Mouse (Mus musculus) C2C12 (cell line): ENCODE results near the gene Gpr62.

Experiments
- CTCF ChIP-seq: IDR thresholded peaks from one replicate; pipeline ENCODE4 v1.5.1; 2011; ENCODE audit not compliant: control insufficient read depth, insufficient read depth, insufficient read length
- MAX ChIP-seq: IDR thresholded peaks from one replicate; pipeline ENCODE4 v1.6.1; 2011; ENCODE audit warnings: mild to moderate bottlenecking, control low read depth
- MYOD1 ChIP-seq: IDR thresholded peaks from one replicate; pipeline ENCODE4 v1.6.1; 2011; ENCODE audit warnings: low read depth; ENCODE audit not compliant: control insufficient read depth, insufficient read length
- MYOG ChIP-seq: IDR thresholded peaks from one replicate; pipeline ENCODE4 v1.6.1; 2011; ENCODE audit not compliant: control insufficient read depth, insufficient read length; ENCODE audit errors: extremely low read depth

DNA sequence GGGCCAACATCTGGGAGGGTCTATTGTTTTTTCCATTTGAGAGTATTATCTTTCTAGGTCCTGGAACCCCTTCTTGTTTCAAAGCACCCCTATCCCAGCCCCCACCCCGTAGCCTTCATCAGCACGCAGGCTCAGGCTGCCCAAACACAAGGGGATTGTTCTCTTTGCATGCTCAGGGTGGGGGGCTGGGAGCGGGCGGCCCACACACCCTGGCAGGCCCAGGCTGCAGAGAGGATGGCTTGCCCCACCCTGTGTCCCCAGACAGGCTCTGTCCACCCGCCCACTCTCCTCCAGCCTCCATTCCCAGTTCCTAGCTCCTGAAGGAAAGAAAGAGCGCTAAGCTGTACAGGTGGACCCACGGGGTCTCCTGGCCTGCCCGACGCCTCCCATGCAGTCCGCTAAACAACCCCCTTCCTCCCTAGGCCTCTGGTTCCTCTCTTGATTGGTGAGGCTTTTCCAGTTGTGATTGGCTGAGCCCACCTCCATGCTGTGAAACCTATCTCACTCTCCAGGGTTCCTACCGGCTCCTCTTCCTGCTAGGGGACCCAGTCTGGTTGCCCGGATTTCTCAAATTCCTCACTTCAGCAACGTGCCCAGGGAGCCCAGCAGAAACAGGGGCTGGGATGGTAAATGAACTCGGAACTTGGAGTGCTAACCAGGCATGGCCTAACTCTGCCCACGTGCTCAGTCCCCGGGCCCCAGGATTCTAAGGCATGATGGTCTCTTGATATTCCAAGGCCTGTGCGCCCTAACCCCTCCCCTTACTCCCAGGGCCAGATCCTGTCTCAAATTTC lies 10.7 kb downstream of the Gpr62 start:
- TF ChIP-seq CTCF: no peak
- peak; percentile 69 for TF ChIP-seq MAX
- TF ChIP-seq MYOD1: no peak
- TF ChIP-seq MYOG: no peak
